Mouse (Mus musculus): ENCODE measurements at regions not wholly inside any gene's neighbourhood (a gene's known extent, or its start where the extent isn't known, plus 50 kb on each side); places are given as distances from the start of the nearest gene placed in this dataset.

DNA sequence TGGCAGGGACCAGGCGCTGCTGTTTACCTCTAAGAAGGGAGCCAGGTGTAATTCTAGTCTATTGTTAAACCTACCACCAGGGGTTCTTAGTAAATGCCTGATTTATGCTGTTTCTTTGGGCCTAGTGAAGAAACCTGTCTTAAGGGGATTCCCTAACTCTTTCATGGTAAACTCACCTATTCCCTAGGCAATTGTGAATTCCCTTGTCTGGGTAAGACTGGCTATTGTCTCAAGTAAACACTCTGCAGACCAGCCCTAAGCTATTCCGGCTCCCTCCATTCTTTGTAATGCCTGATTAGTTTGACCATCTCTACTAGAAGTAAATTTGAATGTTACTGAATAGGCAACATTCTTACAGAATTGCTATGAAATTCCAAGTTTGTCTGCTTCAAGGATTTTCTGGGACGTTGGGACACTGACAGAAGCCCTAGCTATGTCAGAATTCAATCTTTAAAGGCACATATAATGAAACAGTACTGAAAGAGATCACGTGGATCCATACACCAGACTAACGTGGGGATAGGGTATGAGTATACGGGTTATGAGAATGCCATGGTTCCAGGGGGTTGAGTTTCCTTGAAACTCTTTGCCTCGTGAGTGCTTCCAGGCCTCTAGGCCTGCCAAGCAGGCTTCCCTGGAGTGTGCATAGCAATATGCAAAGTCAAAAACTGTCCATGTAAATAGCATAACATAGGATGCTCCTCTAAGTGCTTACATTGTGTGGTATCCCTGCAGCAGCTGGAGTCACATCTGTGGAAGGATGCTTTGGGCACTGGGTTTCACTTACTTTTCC lies 734.7 kb upstream of the Nrsn1 start:
- H3K4me3 ChIP-seq (ENCODE audit: low read depth, low read length) = no peak overlapping the region
- WGBS = 81% methylated on average over 7 of the region's 7 CpGs
- no peak overlapping the region for H3K27ac ChIP-seq (ENCODE audit: low read depth, low read length)
- no peaks in the 10 kb centered on the region for H3K27me3 ChIP-seq (ENCODE audit: insufficient read depth, low read length)
- no peak for DNase-seq (ENCODE audit: low spot score)
- no peaks in the 10 kb centered on the region for H3K36me3 ChIP-seq (ENCODE audit: insufficient read depth, low read length)
- ATAC-seq (ENCODE audit: low FRiP score) = no peak
- no peak overlapping the region for H3K4me2 ChIP-seq (ENCODE audit: low read depth, low read length, poor library complexity, severe bottlenecking)
- H3K9ac ChIP-seq (replicated peaks; ENCODE audit: low read length, poor library complexity, severe bottlenecking) = no peak overlapping the region
- H3K4me1 ChIP-seq (ENCODE audit: insufficient read depth, low read length) = no peaks in the 10 kb centered on the region
- no peaks in the 10 kb centered on the region for H3K9me3 ChIP-seq (ENCODE audit: low read length)
- TF ChIP-seq CTCF (IDR thresholded peaks at IDR 0.05) = no peak

- Histone ChIP-seq H3K9ac (replicated peaks; ENCODE audit: low read length, poor library complexity, severe bottlenecking) (no peak overlapping the region), H3K4me1 (ENCODE audit: insufficient read depth, low read length) (no peaks in the 10 kb centered on the region), H3K4me2 (ENCODE audit: low read depth, low read length, poor library complexity, severe bottlenecking) (no peak overlapping the region), H3K36me3 (ENCODE audit: insufficient read depth, low read length) (no peaks in the 10 kb centered on the region), H3K4me3 (ENCODE audit: low read depth, low read length) (no peak overlapping the region), H3K9me3 (ENCODE audit: low read length) (no peaks in the 10 kb centered on the region), H3K27ac (ENCODE audit: low read depth, low read length) (no peak overlapping the region), H3K27me3 (ENCODE audit: insufficient read depth, low read length) (no peaks in the 10 kb centered on the region)
- TF ChIP-seq CTCF (IDR thresholded peaks at IDR 0.05) = no peak
- DNase-seq (ENCODE audit: low spot score) (no peak), ATAC-seq (ENCODE audit: low FRiP score) (no peak)
- WGBS = 68% methylated on average over 1 of the region's 1 CpGs
Observed at GRCm38 (mm10) chr13:25993526-25993925, 723.2 kb upstream of the Nrsn1 start.

GRCm38 (mm10) chr13:25989067-25989756 lies 718.9 kb upstream of the Nrsn1 start:
- Histone ChIP-seq H3K4me2 (ENCODE audit: low read depth, low read length, poor library complexity, severe bottlenecking) (no peak overlapping the region), H3K36me3 (ENCODE audit: insufficient read depth, low read length) (no peaks in the 10 kb centered on the region), H3K9ac (replicated peaks; ENCODE audit: low read length, poor library complexity, severe bottlenecking) (no peak overlapping the region), H3K27me3 (ENCODE audit: insufficient read depth, low read length) (no peaks in the 10 kb centered on the region), H3K4me3 (ENCODE audit: low read depth, low read length) (no peak overlapping the region), H3K27ac (ENCODE audit: low read depth, low read length) (no peak overlapping the region), H3K9me3 (ENCODE audit: low read length) (no peaks in the 10 kb centered on the region), H3K4me1 (ENCODE audit: insufficient read depth, low read length) (no peaks in the 10 kb centered on the region)
- ATAC-seq (ENCODE audit: low FRiP score) (no peak), DNase-seq (ENCODE audit: low spot score) (no peak)
- WGBS = 88% methylated on average over 5 of the region's 5 CpGs
- TF ChIP-seq CTCF (IDR thresholded peaks at IDR 0.05) = no peak

- ATAC-seq (ENCODE audit: low FRiP score) = no peak
- Histone ChIP-seq H3K4me3 (ENCODE audit: low read depth, low read length) (no peak overlapping the region), H3K4me2 (ENCODE audit: low read depth, low read length, poor library complexity, severe bottlenecking) (no peak overlapping the region), H3K4me1 (ENCODE audit: insufficient read depth, low read length) (no peaks in the 10 kb centered on the region), H3K27ac (ENCODE audit: low read depth, low read length) (no peak overlapping the region), H3K9ac (replicated peaks; ENCODE audit: low read length, poor library complexity, severe bottlenecking) (no peak overlapping the region), H3K27me3 (ENCODE audit: insufficient read depth, low read length) (no peaks in the 10 kb centered on the region), H3K36me3 (ENCODE audit: insufficient read depth, low read length) (no peaks in the 10 kb centered on the region), H3K9me3 (ENCODE audit: low read length) (no peaks in the 10 kb centered on the region)
- no peak for DNase-seq (ENCODE audit: low spot score)
- no peak for TF ChIP-seq CTCF (IDR thresholded peaks at IDR 0.05)
- 79% methylated on average over 1 of the region's 1 CpGs for WGBS
Observed at GRCm38 (mm10) chr13:25984535-25984934, 714.2 kb upstream of the Nrsn1 start.

GRCm38 (mm10) chr13:25983659-25984058 lies 713.4 kb upstream of the Nrsn1 start:
- no peak overlapping the region for H3K4me2 ChIP-seq (ENCODE audit: low read depth, low read length, poor library complexity, severe bottlenecking)
- 95% methylated on average over 1 of the region's 1 CpGs for WGBS

GRCm38 (mm10) chr13:25978648-25979047 lies 708.3 kb upstream of the Nrsn1 start:
- DNase-seq (ENCODE audit: low spot score) = no peak
- Histone ChIP-seq H3K27ac (ENCODE audit: low read depth, low read length) (no peak overlapping the region), H3K36me3 (ENCODE audit: insufficient read depth, low read length) (no peaks in the 10 kb centered on the region)

More at GRCm38 (mm10) chr13:25983659-25984058, 713.4 kb upstream of the Nrsn1 start:
- no peaks in the 10 kb centered on the region for H3K9me3 ChIP-seq (ENCODE audit: low read length)
- no peak overlapping the region for H3K27ac ChIP-seq (ENCODE audit: low read depth, low read length)
- no peaks in the 10 kb centered on the region for H3K27me3 ChIP-seq (ENCODE audit: insufficient read depth, low read length)
- DNase-seq (ENCODE audit: low spot score) = no peak
- H3K36me3 ChIP-seq (ENCODE audit: insufficient read depth, low read length) = no peaks in the 10 kb centered on the region
- no peak overlapping the region for H3K4me3 ChIP-seq (ENCODE audit: low read depth, low read length)
- H3K4me1 ChIP-seq (ENCODE audit: insufficient read depth, low read length) = no peaks in the 10 kb centered on the region
- no peak overlapping the region for H3K9ac ChIP-seq (replicated peaks; ENCODE audit: low read length, poor library complexity, severe bottlenecking)
- ATAC-seq (ENCODE audit: low FRiP score) = no peak
- no peak for TF ChIP-seq CTCF (IDR thresholded peaks at IDR 0.05)

More at GRCm38 (mm10) chr13:25978648-25979047, 708.3 kb upstream of the Nrsn1 start:
- ATAC-seq (ENCODE audit: low FRiP score) = no peak
- no peak for TF ChIP-seq CTCF (IDR thresholded peaks at IDR 0.05)
- Histone ChIP-seq H3K4me2 (ENCODE audit: low read depth, low read length, poor library complexity, severe bottlenecking) (no peak overlapping the region), H3K4me1 (ENCODE audit: insufficient read depth, low read length) (no peaks in the 10 kb centered on the region), H3K9ac (replicated peaks; ENCODE audit: low read length, poor library complexity, severe bottlenecking) (no peak overlapping the region), H3K9me3 (ENCODE audit: low read length) (no peaks in the 10 kb centered on the region), H3K27me3 (ENCODE audit: insufficient read depth, low read length) (no peaks in the 10 kb centered on the region), H3K4me3 (ENCODE audit: low read depth, low read length) (no peak overlapping the region)
- WGBS = 47% methylated on average over 1 of the region's 1 CpGs

Data from midbrain, postnatal 0 days (tissue).